Mouse (Mus musculus): Measurements from ENCODE around the gene Myoc. TPM values are rescaled to one million over a fixed set of nuclear protein-coding genes. Genes with fewer than 3 reads are reported as not detected.

The Myoc gene
- polyA plus RNA-seq (2014; fragmentation: Illumina TruSeq; extraction: RNeasy Lipid Tissue Mini Kit (QIAGEN cat#74804); ENCODE audit: low read depth, low replicate concordance): 0.29 TPM

DNA sequence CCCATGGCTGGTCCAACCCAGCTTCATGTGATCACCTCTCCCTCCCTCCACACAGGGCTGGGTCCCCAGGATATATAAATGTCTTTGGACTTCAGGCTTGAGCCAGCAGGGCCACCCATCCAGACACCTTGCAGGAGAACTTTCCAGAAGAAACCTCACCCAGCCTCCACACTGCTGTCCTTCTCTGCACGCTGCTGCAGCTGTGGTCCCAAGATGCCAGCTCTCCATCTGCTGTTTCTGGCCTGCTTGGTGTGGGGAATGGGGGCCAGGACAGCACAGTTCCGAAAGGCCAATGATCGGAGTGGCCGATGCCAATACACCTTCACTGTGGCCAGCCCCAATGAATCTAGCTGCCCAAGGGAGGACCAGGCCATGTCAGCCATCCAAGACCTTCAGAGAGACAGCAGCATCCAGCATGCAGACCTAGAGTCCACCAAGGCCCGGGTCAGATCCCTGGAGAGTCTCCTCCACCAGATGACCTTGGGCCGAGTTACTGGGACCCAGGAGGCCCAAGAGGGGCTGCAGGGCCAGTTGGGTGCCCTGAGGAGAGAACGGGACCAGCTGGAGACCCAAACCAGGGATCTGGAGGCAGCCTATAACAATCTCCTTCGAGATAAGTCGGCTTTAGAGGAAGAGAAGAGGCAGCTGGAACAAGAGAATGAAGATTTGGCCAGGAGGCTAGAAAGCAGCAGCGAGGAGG lies at the start of gene Myoc:
Myoc (plus strand) TSS at position 105 of the 700 bp plus-strand sequence.

DNA sequence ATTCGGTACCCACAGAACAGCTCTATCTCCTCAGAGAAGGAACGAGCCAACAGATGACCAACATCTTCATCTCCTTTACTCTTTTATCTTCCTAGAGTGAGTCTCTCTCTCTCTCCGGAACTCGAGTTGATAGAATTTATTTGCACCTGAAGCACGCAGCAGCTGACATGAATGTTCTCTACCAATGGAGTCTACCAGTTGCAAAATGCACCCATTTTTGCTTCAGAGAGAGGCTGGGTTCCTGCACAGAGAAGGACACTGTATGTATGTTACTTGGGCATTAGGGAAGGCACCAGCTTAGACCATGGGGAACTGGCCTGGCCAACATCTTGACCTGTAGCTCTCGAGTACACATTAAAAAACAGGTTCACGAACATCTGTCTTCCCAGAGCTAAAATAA lies 19.2 kb downstream of the Myoc start, which contains the start of gene Myocos:
Myocos (minus strand) TSS at position 101 of the 400 bp plus-strand sequence.

Other genes with a start within 250 kb of the Myoc start
- 22.0 TPM for gene Dnm3, start 161.1 kb upstream of the Myoc start, polyA plus RNA-seq (2014; fragmentation: Illumina TruSeq; extraction: RNeasy Lipid Tissue Mini Kit (QIAGEN cat#74804); ENCODE audit: low read depth, low replicate concordance)
- 4.7 TPM for gene Mettl13, start 90.6 kb upstream of the Myoc start, polyA plus RNA-seq (2014; fragmentation: Illumina TruSeq; extraction: RNeasy Lipid Tissue Mini Kit (QIAGEN cat#74804); ENCODE audit: low read depth, low replicate concordance)
- gene Vamp4, start 68.6 kb upstream of the Myoc start, polyA plus RNA-seq (2014; fragmentation: Illumina TruSeq; extraction: RNeasy Lipid Tissue Mini Kit (QIAGEN cat#74804); ENCODE audit: low read depth, low replicate concordance): 164 TPM
- not detected for gene Myocos, start 19.1 kb downstream of the Myoc start, polyA plus RNA-seq (2014; fragmentation: Illumina TruSeq; extraction: RNeasy Lipid Tissue Mini Kit (QIAGEN cat#74804); ENCODE audit: low read depth, low replicate concordance)
- 92.4 TPM for gene Prrc2c, start 101.4 kb downstream of the Myoc start, polyA plus RNA-seq (2014; fragmentation: Illumina TruSeq; extraction: RNeasy Lipid Tissue Mini Kit (QIAGEN cat#74804); ENCODE audit: low read depth, low replicate concordance)
- gene Fmo4, start 174.8 kb downstream of the Myoc start, polyA plus RNA-seq (2014; fragmentation: Illumina TruSeq; extraction: RNeasy Lipid Tissue Mini Kit (QIAGEN cat#74804); ENCODE audit: low read depth, low replicate concordance): 3.1 TPM
- gene Fmo1, start 227.5 kb downstream of the Myoc start, polyA plus RNA-seq (2014; fragmentation: Illumina TruSeq; extraction: RNeasy Lipid Tissue Mini Kit (QIAGEN cat#74804); ENCODE audit: low read depth, low replicate concordance): 789 TPM